ENCODE assay signal across 22 mouse cellular contexts in the genomic region with DNA sequence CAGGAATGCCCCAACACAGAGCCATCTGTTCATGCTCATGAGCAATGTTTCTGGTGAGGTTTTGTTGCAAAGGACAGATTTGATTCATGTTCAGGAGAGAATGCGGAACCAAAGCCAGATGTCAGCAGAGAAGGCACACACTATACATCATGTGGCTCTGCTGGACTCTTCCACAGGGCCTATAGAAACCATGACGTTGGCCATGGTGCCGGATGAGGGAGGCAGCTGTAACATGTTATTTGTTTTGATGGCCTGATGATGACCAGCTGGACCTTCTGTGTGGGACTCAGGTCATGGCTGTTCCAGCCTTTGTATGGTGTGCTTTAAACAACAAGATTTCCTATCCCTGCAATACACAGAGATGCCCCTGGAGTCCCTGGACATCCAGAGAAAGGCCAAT.
DNase-seq lines count a peak whose midpoint lies in the region; ATAC-seq and TF ChIP-seq lines count a peak whose summit lies in the region.
"Had no signal": no experiment of that assay in that cellular context is flagged by ENCODE, and none has a peak within 500 bp of the region (broad histone marks: within the 10 kb centered on the region; RNA-seq: fewer than 3 reads in every experiment).

No protein-coding gene starts in this region.

- ATAC-seq in kidney, embryonic 14.5 days (ENCODE audit: low FRiP score, low TSS enrichment): peak; percentile 84
- ATAC-seq in lung, embryonic 14.5 days (ENCODE audit: insufficient read depth): peak; percentile 81
- ATAC-seq in lung, postnatal 0 days: no peak
- ATAC-seq in midbrain, postnatal 0 days (ENCODE audit: low FRiP score): no peak
- ATAC-seq: forebrain, embryonic 13.5 days; hindbrain, postnatal 0 days; midbrain, embryonic 16.5 days had no signal

- no peaks in the 10 kb centered on the region for H3K9me3 ChIP-seq in kidney, embryonic 14.5 days (ENCODE audit: control insufficient read depth, low read length)
- no peaks in the 10 kb centered on the region for H3K9me3 ChIP-seq in lung, embryonic 14.5 days (ENCODE audit: low read depth, low read length)
- no peaks in the 10 kb centered on the region for H3K9me3 ChIP-seq in lung, postnatal 0 days (ENCODE audit: low read length)
- peaks cover 4% of the 10 kb centered on the region; the same call in 1 of the 2 replicates for H3K9me3 ChIP-seq in midbrain, postnatal 0 days (ENCODE audit: low read length)
- H3K9me3 ChIP-seq: limb, embryonic 15.5 days; liver, embryonic 15.5 days had no signal

- TF ChIP-seq CTCF in lung, embryonic 14.5 days (IDR thresholded peaks at IDR 0.05; ENCODE audit: low read depth): no peak
- TF ChIP-seq CTCF in lung, postnatal 0 days (IDR thresholded peaks at IDR 0.05): no peak
- TF ChIP-seq CTCF in midbrain, postnatal 0 days (IDR thresholded peaks at IDR 0.05): no peak

- TF ChIP-seq EP300 in lung, postnatal 0 days (IDR thresholded peaks at IDR 0.05): no peak

- H3K27ac ChIP-seq in kidney, embryonic 14.5 days (ENCODE audit: low read depth, low read length): peak overlapping the region; percentile 26; the same call in 1 of the 2 replicates
- no peak overlapping the region for H3K27ac ChIP-seq in lung, embryonic 14.5 days (ENCODE audit: low read depth)
- no peak overlapping the region for H3K27ac ChIP-seq in lung, postnatal 0 days (ENCODE audit: low read length)
- H3K27ac ChIP-seq in midbrain, postnatal 0 days (ENCODE audit: low read depth, low read length): no peak overlapping the region
- H3K27ac ChIP-seq: forebrain, embryonic 13.5 days; hindbrain, postnatal 0 days; limb, embryonic 15.5 days; liver, embryonic 15.5 days had no signal

- DNase-seq in kidney, adult 9 months: no peak
- peak; percentile 45 for DNase-seq in lung, embryonic 14.5 days
- no peak for DNase-seq in lung, postnatal 0 days (ENCODE audit: low spot score)
- peak; percentile 48 for DNase-seq in embryo, embryonic 10.5 days (ENCODE audit: low spot score)
- DNase-seq in embryo, embryonic 11 days: peak; percentile 24
- no peak for DNase-seq in gastrocnemius, adult 18-20 months (ENCODE audit: low spot score)
- no peak for DNase-seq in midbrain, postnatal 0 days (ENCODE audit: low spot score)
- DNase-seq: adrenal gland, adult 2 months; cerebellum, adult 11 months; cerebellum, postnatal 10 days; left cerebral cortex, postnatal 4 days; lung, postnatal 36 days; right cerebral cortex, postnatal 14 days; thymus, postnatal 25 days had no signal

- H3K9ac ChIP-seq in kidney, embryonic 14.5 days (ENCODE audit: low read depth, low read length): no peak overlapping the region
- no peak overlapping the region for H3K9ac ChIP-seq in lung, embryonic 14.5 days
- H3K9ac ChIP-seq in lung, postnatal 0 days (replicated peaks; ENCODE audit: low read depth): no peak overlapping the region
- no peak overlapping the region for H3K9ac ChIP-seq in midbrain, postnatal 0 days (replicated peaks; ENCODE audit: low read length, poor library complexity, severe bottlenecking)
- H3K9ac ChIP-seq: forebrain, embryonic 13.5 days; limb, embryonic 15.5 days; liver, embryonic 15.5 days had no signal

- H3K27me3 ChIP-seq in kidney, embryonic 14.5 days (ENCODE audit: control insufficient read depth, insufficient read depth, low read length): no peaks in the 10 kb centered on the region
- no peaks in the 10 kb centered on the region for H3K27me3 ChIP-seq in lung, embryonic 14.5 days (ENCODE audit: insufficient read depth, low read length)
- no peaks in the 10 kb centered on the region for H3K27me3 ChIP-seq in lung, postnatal 0 days (replicated peaks; ENCODE audit: insufficient read depth, low read length)
- no peaks in the 10 kb centered on the region for H3K27me3 ChIP-seq in midbrain, postnatal 0 days (ENCODE audit: insufficient read depth, low read length)
- H3K27me3 ChIP-seq: forebrain, embryonic 13.5 days; limb, embryonic 15.5 days; liver, embryonic 15.5 days; megakaryocyte, embryonic 14.5 days had no signal

- H3K4me1 ChIP-seq in kidney, embryonic 14.5 days (ENCODE audit: control insufficient read depth, insufficient read depth, low read length): no peaks in the 10 kb centered on the region
- H3K4me1 ChIP-seq in lung, embryonic 14.5 days (ENCODE audit: insufficient read depth): no peaks in the 10 kb centered on the region
- no peaks in the 10 kb centered on the region for H3K4me1 ChIP-seq in lung, postnatal 0 days (ENCODE audit: insufficient read depth, low read depth, low read length)
- H3K4me1 ChIP-seq in midbrain, postnatal 0 days (ENCODE audit: insufficient read depth, low read length): no peaks in the 10 kb centered on the region
- H3K4me1 ChIP-seq: limb, embryonic 15.5 days; liver, embryonic 15.5 days; megakaryocyte, embryonic 14.5 days had no signal

- 31% methylated on average over 3 of the region's 3 CpGs for WGBS in kidney, embryonic 14.5 days
- WGBS in lung, embryonic 14.5 days: 56% methylated on average over 3 of the region's 3 CpGs
- 63% methylated on average over 3 of the region's 3 CpGs for WGBS in lung, postnatal 0 days
- WGBS in midbrain, postnatal 0 days: 83% methylated on average over 3 of the region's 3 CpGs

- H3K4me2 ChIP-seq in kidney, embryonic 14.5 days (replicated peaks; ENCODE audit: low read depth, low read length): no peak overlapping the region
- H3K4me2 ChIP-seq in lung, embryonic 14.5 days: no peak overlapping the region
- H3K4me2 ChIP-seq in lung, postnatal 0 days (replicated peaks; ENCODE audit: low read depth, low read length): no peak overlapping the region
- no peak overlapping the region for H3K4me2 ChIP-seq in midbrain, postnatal 0 days (ENCODE audit: low read depth, low read length, poor library complexity, severe bottlenecking)
- H3K4me2 ChIP-seq: forebrain, embryonic 13.5 days; heart, embryonic 11.5 days; limb, embryonic 15.5 days; liver, embryonic 15.5 days had no signal

- no peaks in the 10 kb centered on the region for H3K36me3 ChIP-seq in kidney, embryonic 14.5 days (ENCODE audit: control insufficient read depth, insufficient read depth, low read length)
- H3K36me3 ChIP-seq in lung, embryonic 14.5 days (ENCODE audit: insufficient read depth): no peaks in the 10 kb centered on the region
- H3K36me3 ChIP-seq in lung, postnatal 0 days (ENCODE audit: insufficient read depth, low read length): no peaks in the 10 kb centered on the region
- H3K36me3 ChIP-seq in midbrain, postnatal 0 days (ENCODE audit: insufficient read depth, low read length): no peaks in the 10 kb centered on the region
- H3K36me3 ChIP-seq: limb, embryonic 15.5 days; liver, embryonic 15.5 days had no signal

- no peak overlapping the region for H3K4me3 ChIP-seq in kidney, embryonic 14.5 days (ENCODE audit: low read length)
- no peak overlapping the region for H3K4me3 ChIP-seq in lung, embryonic 14.5 days (ENCODE audit: low read depth, low read length)
- no peak overlapping the region for H3K4me3 ChIP-seq in lung, postnatal 0 days (ENCODE audit: low read depth, low read length)
- H3K4me3 ChIP-seq in midbrain, postnatal 0 days (ENCODE audit: low read depth, low read length): no peak overlapping the region
- H3K4me3 ChIP-seq: forebrain, embryonic 13.5 days; limb, embryonic 15.5 days; liver, embryonic 15.5 days; megakaryocyte, embryonic 14.5 days had no signal

Comparison
In these comparisons a context has a peak if more than half of its experiments do, and no peak if none do; other contexts are left out.
1. ATAC-seq: peak in kidney, embryonic 14.5 days (single experiment) and lung, embryonic 14.5 days (single experiment); none in lung, postnatal 0 days (single experiment) and midbrain, postnatal 0 days (single experiment).
2. DNase-seq: peak in lung, embryonic 14.5 days (single experiment), embryo, embryonic 10.5 days (single experiment) and embryo, embryonic 11 days (single experiment); none in kidney, adult 9 months (single experiment), lung, postnatal 0 days (single experiment), gastrocnemius, adult 18-20 months (single experiment) and midbrain, postnatal 0 days (single experiment).